Mouse (Mus musculus) left cerebral cortex, postnatal 25 days (tissue): ENCODE measurements around the gene Pcsk5. TPM values are rescaled to one million over a fixed set of nuclear protein-coding genes. Genes with fewer than 3 reads are reported as not detected.
A peak's percentile ranks its signal among the peaks of the same experiment; 100 is the strongest.

Source experiments
- DNase-seq, 2 experiments: peaks; one replicate each; pipeline ENCODE4 v3.0.0; 2022; ENCODE audit warnings: low spot score in 2 of 2, mixed read lengths in 1 of 2
- intact Hi-C: fragments of 180-260 bp; cut with DNase I; formaldehyde crosslinking; loops from one replicate; pipeline ENCODE4 v1.15.1; 2025
- total RNA-seq, 2 experiments: library from RNA; stranded (reverse); gene quantifications; 2 replicates each; pipeline ENCODE4 v1.2.3; 2021

The Pcsk5 gene
- total RNA-seq, 2 experiments from 2014 or later = 12.6 to 14.4 TPM

DNA sequence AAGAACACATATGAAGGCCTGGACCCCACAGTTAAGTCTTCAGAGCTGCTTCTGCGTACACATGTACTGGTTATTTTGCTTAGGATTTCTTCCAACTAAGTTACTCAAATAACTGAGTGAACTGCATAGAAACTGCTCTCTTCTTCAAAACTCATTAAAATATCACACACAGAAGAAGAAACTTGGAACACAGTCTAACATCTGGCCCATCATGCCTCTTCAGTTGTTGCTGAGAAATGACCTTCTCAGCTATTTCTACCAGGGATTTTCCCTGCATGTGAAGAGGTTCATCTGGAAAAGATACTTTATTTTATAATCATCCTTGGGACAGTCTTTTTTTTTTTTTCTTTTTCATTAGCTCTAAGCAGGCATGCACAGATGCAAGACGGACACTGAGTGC lies 231.3 kb downstream of the Pcsk5 start:
- intact Hi-C loops = no loop called here
- no peak for DNase-seq

DNA sequence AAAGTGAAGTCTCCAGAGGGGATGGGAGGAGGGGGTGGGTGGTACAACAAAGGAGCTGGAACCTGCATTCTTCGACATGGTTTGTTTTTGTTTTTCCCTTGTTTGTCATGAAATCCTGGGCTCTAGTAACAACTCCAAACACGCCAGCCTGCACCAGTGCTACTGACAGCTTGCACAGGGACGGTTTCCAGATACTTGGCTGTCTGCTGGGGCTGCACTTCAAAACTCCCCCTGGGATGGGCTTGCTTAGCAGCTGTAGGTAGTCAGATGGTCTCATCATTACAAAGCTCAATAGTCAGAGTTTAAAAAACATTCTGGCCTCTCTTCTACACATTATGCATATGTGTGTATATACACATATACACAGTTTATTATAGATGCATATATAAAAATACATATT lies 234.1 kb downstream of the Pcsk5 start:
- intact Hi-C loops = no loop called here
- DNase-seq = no peak

DNA sequence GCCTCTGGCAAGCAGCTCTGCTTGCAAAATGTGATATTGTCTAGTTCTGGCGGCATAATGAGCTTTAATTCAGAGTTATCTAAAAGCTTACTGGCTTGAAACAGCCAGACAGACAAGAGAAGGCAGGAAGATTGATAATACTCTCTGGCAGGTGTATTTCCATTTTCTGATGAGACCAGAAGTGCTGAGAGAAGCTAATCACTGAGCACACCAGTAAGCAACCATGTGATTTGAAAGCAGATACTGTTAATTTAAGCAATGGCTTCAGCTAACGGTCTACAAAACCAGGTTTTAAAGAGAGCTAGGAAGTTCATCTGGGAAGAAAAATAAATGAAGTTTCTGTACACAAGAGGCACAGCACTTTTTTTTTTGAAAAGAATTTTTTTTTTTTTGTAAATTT lies 237.1 kb downstream of the Pcsk5 start:
- intact Hi-C loops = no loop called here
- DNase-seq = no peak

GRCm38 (mm10) chr19:17592790-17593189 lies 244.6 kb downstream of the Pcsk5 start:
- no peak for DNase-seq

GRCm38 (mm10) chr19:17591335-17591734 lies 246.1 kb downstream of the Pcsk5 start:
- intact Hi-C loops = no loop called here
- DNase-seq = peak in 1 of 2 experiments; percentile 6

More at GRCm38 (mm10) chr19:17592790-17593189, 244.6 kb downstream of the Pcsk5 start:
- intact Hi-C loops = no loop called here

DNA sequence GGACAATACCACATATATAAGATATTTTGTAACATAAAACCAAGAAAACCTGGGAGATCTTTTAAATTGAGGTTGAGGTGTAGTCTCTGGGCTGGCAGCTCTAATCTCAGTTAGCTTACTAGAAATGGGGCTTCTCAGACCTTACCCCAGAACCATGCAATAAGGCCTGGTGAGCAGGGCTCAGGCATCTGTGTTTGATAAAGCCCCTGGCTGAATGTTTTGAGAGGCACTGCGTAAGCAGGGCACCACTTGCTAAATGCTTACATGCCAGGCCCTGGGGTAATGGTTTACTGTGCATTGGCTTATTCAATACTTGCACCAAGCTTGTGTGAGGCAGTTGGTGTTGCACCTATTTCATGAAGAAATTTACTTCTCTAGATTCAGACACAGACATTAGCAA lies 247.1 kb downstream of the Pcsk5 start:
- DNase-seq = no peak
- intact Hi-C loops = no loop called here

DNA sequence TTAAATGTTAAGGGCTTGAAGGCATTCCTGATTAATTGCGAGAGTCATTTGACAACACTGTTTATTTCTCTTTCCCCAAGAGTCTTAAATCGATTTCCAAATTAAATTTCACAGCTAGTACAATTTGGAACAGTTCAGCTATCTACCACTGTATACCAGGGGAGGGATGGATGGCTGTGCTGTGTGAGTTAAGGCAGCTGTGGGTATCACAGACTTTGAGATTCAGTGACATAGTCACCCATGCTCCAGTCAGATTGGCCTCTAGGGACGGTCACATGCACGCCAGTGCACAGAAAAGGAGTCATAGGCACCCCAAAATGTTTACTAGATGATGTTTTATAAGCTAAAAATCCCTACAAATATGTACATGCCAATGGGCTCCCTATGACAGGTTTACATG lies 260.0 kb downstream of the Pcsk5 start:
- DNase-seq = no peak
- intact Hi-C loops = no loop called here

DNA sequence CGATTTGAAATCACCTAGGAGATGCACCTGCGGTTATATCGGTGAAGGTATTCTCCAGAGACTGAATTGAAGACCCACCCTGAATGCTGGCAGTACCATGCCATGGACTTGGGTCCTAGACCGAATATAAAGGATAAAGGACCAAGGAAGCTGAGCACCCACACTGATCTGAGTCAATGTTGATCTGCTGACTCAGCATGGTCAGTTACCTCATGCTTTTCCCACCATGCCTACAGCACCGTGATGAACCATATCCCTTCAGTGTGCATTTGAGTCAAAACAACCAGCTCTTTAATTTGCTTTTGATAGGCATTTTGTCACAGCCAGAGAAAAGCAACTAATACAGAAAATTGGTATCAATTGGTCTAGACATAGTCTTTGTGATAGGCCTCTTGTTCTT lies 262.9 kb downstream of the Pcsk5 start:
- intact Hi-C loops = no loop called here
- DNase-seq = no peak

- intact Hi-C loops = no loop called here
- DNase-seq = no peak
Observed at GRCm38 (mm10) chr19:17572315-17572714, 265.1 kb downstream of the Pcsk5 start.

GRCm38 (mm10) chr19:17570936-17571335 lies 266.5 kb downstream of the Pcsk5 start:
- intact Hi-C loops = no loop called here
- no peak for DNase-seq

- DNase-seq = no peak
- intact Hi-C loops = no loop called here
Observed at GRCm38 (mm10) chr19:17567264-17567663, 270.2 kb downstream of the Pcsk5 start.

DNA sequence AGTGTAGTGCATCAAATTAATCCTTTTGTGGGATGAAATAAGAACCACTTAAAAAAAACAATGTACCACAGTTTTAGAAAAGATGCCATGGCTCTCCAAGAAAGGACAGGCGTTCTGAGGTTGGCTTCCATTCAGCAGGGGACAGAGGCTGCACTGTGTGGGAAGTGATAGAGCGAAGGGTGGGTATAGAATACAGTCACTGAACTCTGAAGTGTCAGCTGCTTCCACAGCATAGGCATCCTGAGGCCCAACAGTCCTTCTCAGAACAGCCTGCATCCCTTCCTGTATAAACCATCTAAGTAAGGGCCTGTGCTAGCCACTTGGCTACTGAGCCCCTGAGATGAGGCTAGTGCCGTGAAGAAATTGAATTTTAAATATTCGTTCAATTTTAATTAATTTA lies 271.3 kb downstream of the Pcsk5 start:
- intact Hi-C loops = no loop called here

GRCm38 (mm10) chr19:17558764-17559163 lies 278.7 kb downstream of the Pcsk5 start:
- intact Hi-C loops = no loop called here
- DNase-seq = no peak

More for the DNA sequence above, 271.3 kb downstream of the Pcsk5 start:
- DNase-seq = peak in 1 of 2 experiments; percentile 3

DNA sequence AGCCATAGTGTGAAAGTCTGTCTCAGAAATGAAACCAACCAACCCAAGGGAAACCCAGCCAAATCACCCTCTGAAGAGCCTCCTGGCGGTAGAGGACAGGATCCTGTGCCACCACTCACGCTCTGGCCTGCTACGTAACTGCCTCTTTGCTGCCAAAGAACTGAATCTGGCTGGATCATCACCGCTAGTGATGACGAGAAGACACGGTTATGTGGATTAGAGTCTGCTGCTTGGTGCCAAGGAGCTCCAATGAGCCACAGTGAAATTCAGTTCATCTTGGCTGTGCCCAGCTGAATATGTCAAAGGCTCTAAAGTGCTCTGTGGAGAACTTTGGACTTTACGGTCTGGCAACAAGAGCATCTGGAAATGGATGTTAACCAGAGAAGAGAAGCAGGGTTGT lies 282.3 kb downstream of the Pcsk5 start:
- intact Hi-C loops = no loop called here
- DNase-seq = no peak

DNA sequence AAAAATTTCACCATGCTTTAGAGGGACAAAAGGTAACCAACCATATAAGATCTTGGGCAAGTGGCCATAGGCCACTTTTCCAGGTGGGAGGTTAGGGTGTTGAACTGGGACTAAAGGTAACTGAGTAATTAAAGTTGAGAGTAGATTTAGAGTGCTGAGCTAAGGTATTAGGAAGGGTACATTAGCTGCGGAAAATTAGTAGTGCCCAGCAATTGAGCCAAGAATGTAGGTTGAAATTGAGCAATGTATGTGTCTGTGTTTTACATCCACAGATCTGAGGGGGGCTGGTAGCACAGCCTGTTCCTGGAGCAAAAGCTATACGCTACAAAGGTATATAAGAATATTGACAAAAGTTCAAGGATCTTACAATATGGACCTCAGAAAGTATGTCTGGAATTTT lies 282.9 kb downstream of the Pcsk5 start:
- intact Hi-C loops = no loop called here

GRCm38 (mm10) chr19:17553396-17554100 lies 283.9 kb downstream of the Pcsk5 start:
- intact Hi-C loops = no loop called here

More for the DNA sequence above, 282.9 kb downstream of the Pcsk5 start:
- no peak for DNase-seq

GRCm38 (mm10) chr19:17528746-17529532 lies 308.5 kb downstream of the Pcsk5 start:
- no peak for DNase-seq
- intact Hi-C loops = no loop called here

More at GRCm38 (mm10) chr19:17553396-17554100, 283.9 kb downstream of the Pcsk5 start:
- DNase-seq = no peak

GRCm38 (mm10) chr19:17525558-17525957 lies 311.9 kb downstream of the Pcsk5 start:
- intact Hi-C loops = no loop called here
- DNase-seq = no peak

- no peak for DNase-seq
- intact Hi-C loops = no loop called here
Observed at GRCm38 (mm10) chr19:17514456-17514855, 323.0 kb downstream of the Pcsk5 start.

DNA sequence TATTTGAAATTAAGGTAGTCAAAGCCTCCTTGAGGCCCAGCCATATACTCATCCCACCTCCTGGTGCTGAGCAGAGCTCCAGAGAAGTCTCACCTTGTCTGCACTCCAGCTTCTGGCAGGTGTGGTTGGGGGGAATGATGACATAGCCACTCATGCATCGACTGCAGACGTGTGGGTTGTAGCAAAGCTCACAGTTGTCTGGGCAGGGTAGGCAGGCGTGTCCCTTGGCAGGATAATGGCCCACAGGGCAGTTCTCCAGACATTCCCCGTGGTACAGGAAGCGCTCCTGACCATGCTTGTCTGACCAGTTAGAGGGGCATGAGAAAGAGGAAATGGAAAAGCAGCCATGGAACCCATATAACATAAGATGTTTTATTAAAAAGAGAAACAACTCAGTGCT lies 326.1 kb downstream of the Pcsk5 start:
- intact Hi-C loops = no loop called here
- no peak for DNase-seq

GRCm38 (mm10) chr19:17504212-17504611 lies 333.2 kb downstream of the Pcsk5 start:
- intact Hi-C loops = no loop called here
- no peak for DNase-seq
